Mouse (Mus musculus) myocyte (in vitro differentiated cells): ENCODE data around the gene Tuba8.

Experiments used
- E2F4 ChIP-seq: IDR thresholded peaks from one replicate; pipeline ENCODE4 v1.6.1; 2011; ENCODE audit warnings: mild to moderate bottlenecking, control low read depth, moderate library complexity; ENCODE audit not compliant: insufficient read depth
- MAX ChIP-seq: IDR thresholded peaks from one replicate; pipeline ENCODE4 v1.6.1; 2011; ENCODE audit warnings: low read depth, mild to moderate bottlenecking, control low read depth
- MYOG ChIP-seq, 3 experiments: IDR thresholded peaks; one replicate each; pipeline ENCODE4 v1.6.1; 2011; ENCODE audit warnings: control low read depth in 2 of 3, low read depth in 2 of 3, mild to moderate bottlenecking in 2 of 3; ENCODE audit not compliant: insufficient read length in 2 of 3, control insufficient read depth in 1 of 3, insufficient read depth in 1 of 3
- POLR2A ChIP-seq: IDR thresholded peaks from one replicate; pipeline ENCODE4 v1.6.1; 2011; ENCODE audit warnings: low read depth, mild to moderate bottlenecking, control low read depth, moderate library complexity; ENCODE audit not compliant: insufficient read length
- POLR2AphosphoS2 ChIP-seq: IDR thresholded peaks from one replicate; pipeline ENCODE4 v1.6.1; 2011; ENCODE audit warnings: low read depth, control low read depth; ENCODE audit not compliant: insufficient read length
- REST ChIP-seq: IDR thresholded peaks from one replicate; pipeline ENCODE4 v1.6.1; 2011; ENCODE audit warnings: mild to moderate bottlenecking, control low read depth, moderate library complexity; ENCODE audit not compliant: insufficient read depth, insufficient read length
- SRF ChIP-seq: IDR thresholded peaks from one replicate; pipeline ENCODE4 v1.6.1; 2011; ENCODE audit warnings: low read depth; ENCODE audit not compliant: control insufficient read depth, insufficient read length
- TCF12 ChIP-seq: IDR thresholded peaks from one replicate; pipeline ENCODE4 v1.6.1; 2011; ENCODE audit warnings: mild to moderate bottlenecking, control low read depth; ENCODE audit not compliant: poor library complexity, insufficient read depth, severe bottlenecking
- USF1 ChIP-seq: IDR thresholded peaks from one replicate; pipeline ENCODE4 v1.6.1; 2011; ENCODE audit warnings: low read depth, mild to moderate bottlenecking, control low read depth, moderate library complexity

GRCm38 (mm10) chr6:121167381-121167975 is 43.0 kb upstream of the Tuba8 start:
- TF ChIP-seq POLR2A: no peak
- TF ChIP-seq SRF: no peak
- TF ChIP-seq REST: no peak
- TF ChIP-seq USF1: no peak
- TF ChIP-seq POLR2AphosphoS2: no peak
- TF ChIP-seq MYOG (IDR thresholded peaks at IDR 0.05; ENCODE audit: control insufficient read depth in 1 of 3, insufficient read depth in 1 of 3, insufficient read length in 2 of 3, low read depth in 2 of 3): no peak
- TF ChIP-seq MAX: no peak
- TF ChIP-seq TCF12: no peak
- TF ChIP-seq E2F4: no peak
